Mouse (Mus musculus) CH12.LX (cell line): ENCODE data around the gene Map3k9. TPM values are rescaled to one million over a fixed set of nuclear protein-coding genes. Genes with fewer than 3 reads are reported as not detected.

ENCODE experiments used
- polyA plus RNA-seq: library from polyadenylated mRNA; unstranded; fragments of >175 nt; gene quantifications from 2 replicates; pipeline ENCODE4 v1.2.1, GENCODE M21; 2012; ENCODE audit warnings: low read depth; ENCODE audit not compliant: insufficient read length
- total RNA-seq, 2 experiments: library from RNA; depleted of rRNA; stranded (reverse); fragments of 300-350 nt in 1 of 2; fragments of >200 nt in 1 of 2; gene quantifications; 2 replicates each; pipeline ENCODE4 v1.2.3; 2012 to 2014

The Map3k9 gene
- total and polyA plus RNA-seq, 3 experiments, result 0.13 to 0.38 TPM; not detected in 1

Other genes starting within 250 kb of the Map3k9 start
- gene Gm20498, start 248.3 kb downstream of the Map3k9 start, total RNA-seq (2012; rRNA removed), result 52.2 and 54.8 TPM in 2 replicates
- 24.6 and 25.7 TPM in 2 replicates for gene Gm20498, start 248.3 kb downstream of the Map3k9 start, total RNA-seq (2014; rRNA removed)
- 30.9 and 32.6 TPM in 2 replicates for gene Gm20498, start 248.3 kb downstream of the Map3k9 start, polyA plus RNA-seq
- gene Synj2bp, start 248.3 kb downstream of the Map3k9 start, total RNA-seq (2012; rRNA removed), result 20.2 and 21.3 TPM in 2 replicates
- 43.1 and 49.5 TPM in 2 replicates for gene Synj2bp, start 248.3 kb downstream of the Map3k9 start, total RNA-seq (2014; rRNA removed)
- 30.9 and 33.3 TPM in 2 replicates for gene Synj2bp, start 248.3 kb downstream of the Map3k9 start, polyA plus RNA-seq
- 0.13 TPM in 1 of 2 replicates, not detected in the other for gene Adam21, start 212.7 kb downstream of the Map3k9 start, total RNA-seq (2012; rRNA removed)
- gene Adam21, start 212.7 kb downstream of the Map3k9 start, total RNA-seq (2014; rRNA removed), result not detected in 2 replicates
- gene Adam21, start 212.7 kb downstream of the Map3k9 start, polyA plus RNA-seq, result 0.07 TPM in 1 of 2 replicates, not detected in the other
- 32.3 and 40.9 TPM in 2 replicates for gene Med6, start 186.2 kb downstream of the Map3k9 start, total RNA-seq (2012; rRNA removed)
- gene Med6, start 186.2 kb downstream of the Map3k9 start, total RNA-seq (2014; rRNA removed), result 66.8 and 74.1 TPM in 2 replicates
- gene Med6, start 186.2 kb downstream of the Map3k9 start, polyA plus RNA-seq, result 45.6 and 47.0 TPM in 2 replicates
- gene Ttc9, start 149.9 kb downstream of the Map3k9 start, total RNA-seq (2012; rRNA removed), result not detected in 2 replicates
- gene Ttc9, start 149.9 kb downstream of the Map3k9 start, total RNA-seq (2014; rRNA removed), result not detected in 2 replicates
- 0.07 TPM in 1 of 2 replicates, not detected in the other for gene Ttc9, start 149.9 kb downstream of the Map3k9 start, polyA plus RNA-seq
- gene Pcnx, start 78.8 kb upstream of the Map3k9 start, total RNA-seq (2012; rRNA removed), result 45.3 and 68.2 TPM in 2 replicates
- 16.2 and 16.4 TPM in 2 replicates for gene Pcnx, start 78.8 kb upstream of the Map3k9 start, total RNA-seq (2014; rRNA removed)
- gene Pcnx, start 78.8 kb upstream of the Map3k9 start, polyA plus RNA-seq, result 78.7 and 89.1 TPM in 2 replicates